Mouse (Mus musculus) 3T3-L1 (cell line): ENCODE results near the gene Ptpn11.
"Not testable (repeated sequence)": the region's sequence is repeated elsewhere in the genome, so short reads cannot be mapped to it uniquely, and the experiment has no call there.

Experiments used
- DNase-seq: peaks from one replicate; pipeline ENCODE4 v3.0.0-alpha.2; 2015; ENCODE audit warnings: low read depth, low spot score

The Ptpn11 gene

GRCm38 (mm10) chr5:121215380-121216125 is 24.4 kb upstream of the Ptpn11 start:
- peak; percentile 89 for DNase-seq

GRCm38 (mm10) chr5:121214707-121215106 is 23.5 kb upstream of the Ptpn11 start:
- no peak for DNase-seq

GRCm38 (mm10) chr5:121212108-121212507 is 20.9 kb upstream of the Ptpn11 start:
- DNase-seq = no peak

- peak; percentile 40 for DNase-seq
Measured at GRCm38 (mm10) chr5:121210601-121210924, 19.4 kb upstream of the Ptpn11 start.

- no peak for DNase-seq
Measured at GRCm38 (mm10) chr5:121209755-121210600, 18.8 kb upstream of the Ptpn11 start.

- no peak for DNase-seq
Measured at GRCm38 (mm10) chr5:121206984-121207383, 15.8 kb upstream of the Ptpn11 start.

GRCm38 (mm10) chr5:121206540-121206939 is 15.3 kb upstream of the Ptpn11 start:
- no peak for DNase-seq

GRCm38 (mm10) chr5:121205537-121206130 is 14.4 kb upstream of the Ptpn11 start:
- DNase-seq = not testable (repeated sequence)

- DNase-seq = peak; percentile 96
Measured at GRCm38 (mm10) chr5:121204132-121205089, 13.2 kb upstream of the Ptpn11 start, which contains the start of gene Rpl6. Gene Rpl6 (plus strand): TSS chr5:121204481.

GRCm38 (mm10) chr5:121202467-121202866 is 11.3 kb upstream of the Ptpn11 start:
- DNase-seq = peak; percentile 56

GRCm38 (mm10) chr5:121201739-121202138 is 10.5 kb upstream of the Ptpn11 start:
- DNase-seq = peak; percentile 92

GRCm38 (mm10) chr5:121198376-121198775 is 7.2 kb upstream of the Ptpn11 start:
- DNase-seq = no peak

GRCm38 (mm10) chr5:121197337-121197736 is 6.1 kb upstream of the Ptpn11 start:
- no peak for DNase-seq

GRCm38 (mm10) chr5:121196764-121197163 is 5.6 kb upstream of the Ptpn11 start:
- no peak for DNase-seq

- no peak for DNase-seq
Measured at GRCm38 (mm10) chr5:121194173-121194572, 3.0 kb upstream of the Ptpn11 start.

- DNase-seq = no peak
Measured at GRCm38 (mm10) chr5:121191584-121191906, 348 bp upstream of the Ptpn11 start.

GRCm38 (mm10) chr5:121190210-121190835 is 874 bp downstream of the Ptpn11 start:
- DNase-seq = peak; percentile 32

- no peak for DNase-seq
Measured at GRCm38 (mm10) chr5:121189182-121189581, 2.0 kb downstream of the Ptpn11 start.

GRCm38 (mm10) chr5:121188265-121188664 is 2.9 kb downstream of the Ptpn11 start:
- DNase-seq = no peak

- DNase-seq = no peak
Measured at GRCm38 (mm10) chr5:121187580-121188001, 3.6 kb downstream of the Ptpn11 start.
